Mouse (Mus musculus) forebrain, embryonic 15.5 days (tissue): ENCODE measurements around the gene Dnaja2. TPM values are rescaled to one million over a fixed set of nuclear protein-coding genes. Genes with fewer than 3 reads are reported as not detected.
A peak's percentile ranks its signal among the peaks of the same experiment; 100 is the strongest.

ENCODE experiments used
- ATAC-seq: fragments of 200-750 bp; cut with Nextera tagmentation; replicated peaks from 2 replicates; pipeline ENCODE4 v1.8.0; 2017; ENCODE audit warnings: mild to moderate bottlenecking, moderate TSS enrichment, moderate library complexity
- H3K27ac ChIP-seq: fragments of 300-500 bp; sonication (generic); replicated peaks from 2 replicates; pipeline ENCODE4 v1.5.1; 2015; ENCODE audit warnings: mild to moderate bottlenecking, inconsistent platforms
- H3K27me3 ChIP-seq: fragments of 300-500 bp; sonication (generic); 2 replicates; pipeline ENCODE4 v1.6.1; 2015; ENCODE audit warnings: inconsistent platforms
- H3K36me3 ChIP-seq: fragments of 300-500 bp; sonication (generic); 2 replicates; pipeline ENCODE4 v1.6.1; 2015; ENCODE audit warnings: mild to moderate bottlenecking, inconsistent platforms
- H3K4me1 ChIP-seq: fragments of 300-500 bp; sonication (generic); 2 replicates; pipeline ENCODE4 v1.6.1; 2015; ENCODE audit warnings: inconsistent platforms
- H3K4me2 ChIP-seq: fragments of 300-500 bp; sonication (generic); replicated peaks from 2 replicates; pipeline ENCODE4 v1.6.1; 2015; ENCODE audit warnings: mild to moderate bottlenecking, inconsistent platforms
- H3K4me3 ChIP-seq: fragments of 300-500 bp; sonication (generic); 2 replicates; pipeline ENCODE4 v1.5.1; 2015; ENCODE audit warnings: mild to moderate bottlenecking, inconsistent platforms
- H3K9ac ChIP-seq: fragments of 300-500 bp; sonication (generic); replicated peaks from 2 replicates; pipeline ENCODE4 v1.6.1; 2015; ENCODE audit warnings: mild to moderate bottlenecking, inconsistent platforms
- H3K9me3 ChIP-seq: fragments of 300-500 bp; sonication (generic); 2 replicates; pipeline ENCODE4 v1.6.1; 2016; ENCODE audit warnings: inconsistent platforms
- WGBS: fragments of 180-500 bp; shearing (Covaris S2); methylation state at CpG from one replicate; pipeline ENCODE4 v1.1.7; 2015; ENCODE audit warnings: mixed read lengths; 5-methylcytosine and 5-hydroxymethylcytosine counted together
- polyA plus RNA-seq: library from polyadenylated mRNA; unstranded; fragments of >200 nt; fragmentation: Nextera tagmentation; extraction: Ambion mirVana; gene quantifications from 2 replicates; pipeline ENCODE4 v1.2.1, GENCODE M21; 2015

The Dnaja2 gene
- polyA plus RNA-seq, 1 experiment from 2014 or later: 164 TPM

DNA sequence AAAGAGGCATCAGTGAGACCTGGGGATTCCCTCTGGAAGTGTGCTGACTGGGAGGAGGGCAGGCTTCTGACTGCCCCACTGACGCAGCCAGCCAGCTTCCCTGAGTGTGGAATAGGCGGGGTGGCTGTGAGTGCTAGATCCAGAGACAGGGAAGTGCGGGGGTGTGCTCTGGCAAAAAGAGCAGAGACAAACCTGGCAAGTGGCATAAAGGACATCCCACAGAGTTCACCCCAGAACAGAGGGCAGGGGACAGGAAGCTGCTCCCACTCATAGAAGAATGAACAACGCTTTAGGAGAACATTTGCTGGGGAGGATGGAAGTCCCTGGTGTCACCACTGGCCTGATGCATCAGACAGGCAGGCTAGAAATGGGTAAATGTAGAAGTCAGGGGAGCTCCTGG lies 37.8 kb downstream of the Dnaja2 start:
- no peak overlapping the region for H3K9ac ChIP-seq
- H3K27me3 ChIP-seq: no peaks in the 10 kb centered on the region
- H3K4me2 ChIP-seq: no peak overlapping the region
- no peaks in the 10 kb centered on the region for H3K9me3 ChIP-seq
- 79% methylated on average over 4 of the region's 4 CpGs for WGBS
- no peak overlapping the region for H3K27ac ChIP-seq
- no peak overlapping the region for H3K4me3 ChIP-seq
- no peaks in the 10 kb centered on the region for H3K4me1 ChIP-seq
- ATAC-seq: no peak
- peaks cover 81% of the 10 kb centered on the region for H3K36me3 ChIP-seq

DNA sequence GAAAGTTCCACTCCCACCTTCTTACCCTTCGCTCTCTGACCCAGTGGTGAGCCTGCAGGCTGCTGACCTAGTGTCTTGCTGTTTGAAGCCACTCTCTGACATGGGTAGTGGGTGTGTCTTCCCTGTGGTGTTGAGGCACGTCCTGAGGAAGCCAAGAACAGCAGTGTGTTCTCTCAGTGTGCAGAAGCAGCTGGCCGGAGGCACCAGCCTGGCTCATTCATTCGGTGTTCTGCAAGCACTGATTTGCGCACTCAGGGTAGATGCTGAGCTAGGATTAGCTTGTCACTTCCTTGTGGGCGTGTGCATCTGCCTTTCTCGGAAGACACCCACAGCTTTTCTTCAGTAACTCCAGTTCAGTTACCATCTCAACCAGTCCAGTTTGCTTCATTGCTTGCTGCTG lies 39.8 kb downstream of the Dnaja2 start:
- no peak for ATAC-seq
- H3K4me3 ChIP-seq: no peak overlapping the region
- no peaks in the 10 kb centered on the region for H3K9me3 ChIP-seq
- WGBS: 76% methylated on average over 7 of the region's 7 CpGs
- H3K4me1 ChIP-seq: no peaks in the 10 kb centered on the region
- peaks cover 83% of the 10 kb centered on the region for H3K36me3 ChIP-seq
- H3K27me3 ChIP-seq: no peaks in the 10 kb centered on the region
- no peak overlapping the region for H3K4me2 ChIP-seq
- no peak overlapping the region for H3K27ac ChIP-seq
- H3K9ac ChIP-seq: no peak overlapping the region

DNA sequence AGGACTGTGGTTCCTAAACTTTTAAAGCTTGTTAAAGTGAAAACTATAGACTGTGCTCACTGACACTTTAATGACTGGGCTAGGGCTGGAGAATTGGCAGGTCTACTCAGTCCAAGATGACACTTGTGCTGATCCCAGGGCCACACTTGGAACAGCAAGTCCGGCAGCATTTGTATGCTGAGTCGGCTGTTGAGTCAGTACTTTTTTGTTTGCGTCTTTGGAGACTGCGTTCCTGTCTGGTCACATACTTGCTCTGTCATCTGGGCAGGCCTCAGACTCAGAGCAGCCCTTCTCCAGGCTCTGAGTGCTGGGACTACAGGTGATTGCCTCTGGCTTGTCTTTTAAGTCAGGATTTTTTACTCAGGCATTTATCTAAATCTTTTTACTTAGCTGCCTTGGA lies 41.9 kb downstream of the Dnaja2 start:
- ATAC-seq: no peak
- H3K36me3 ChIP-seq: peaks cover 87% of the 10 kb centered on the region
- WGBS: 88% methylated on average over 4 of the region's 4 CpGs
- no peaks in the 10 kb centered on the region for H3K4me1 ChIP-seq
- no peaks in the 10 kb centered on the region for H3K9me3 ChIP-seq
- 0 out of 2 replicates have a peak overlapping the region, but pooled peaks have one; percentile 19 for H3K27ac ChIP-seq
- no peaks in the 10 kb centered on the region for H3K27me3 ChIP-seq
- no peak overlapping the region for H3K9ac ChIP-seq
- no peak overlapping the region for H3K4me3 ChIP-seq
- no peak overlapping the region for H3K4me2 ChIP-seq

DNA sequence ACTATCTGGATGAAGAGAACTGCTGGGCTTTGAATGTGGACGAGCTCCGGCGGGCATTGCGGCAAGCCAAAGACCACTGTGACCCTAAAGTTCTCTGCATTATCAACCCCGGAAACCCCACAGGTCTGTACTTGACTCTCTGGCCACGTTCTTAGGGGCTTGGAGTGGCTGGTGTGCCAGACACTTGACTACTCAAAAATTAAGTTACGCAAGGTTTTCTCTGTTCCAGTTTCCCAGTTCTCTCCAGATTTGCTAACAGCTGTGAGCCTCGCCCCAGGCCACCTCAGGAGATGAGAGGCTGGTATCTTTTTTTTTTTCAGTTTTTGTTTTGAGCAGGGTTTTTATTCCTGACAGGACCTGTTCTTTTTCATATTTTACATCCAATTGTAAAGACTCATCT lies 42.9 kb downstream of the Dnaja2 start:
- no peak overlapping the region for H3K4me2 ChIP-seq
- no peak overlapping the region for H3K27ac ChIP-seq
- H3K27me3 ChIP-seq: no peaks in the 10 kb centered on the region
- peaks cover 81% of the 10 kb centered on the region for H3K36me3 ChIP-seq
- ATAC-seq: no peak
- WGBS: 89% methylated on average over 8 of the region's 8 CpGs
- no peak overlapping the region for H3K9ac ChIP-seq
- no peak overlapping the region for H3K4me3 ChIP-seq
- H3K4me1 ChIP-seq: no peaks in the 10 kb centered on the region
- no peaks in the 10 kb centered on the region for H3K9me3 ChIP-seq

DNA sequence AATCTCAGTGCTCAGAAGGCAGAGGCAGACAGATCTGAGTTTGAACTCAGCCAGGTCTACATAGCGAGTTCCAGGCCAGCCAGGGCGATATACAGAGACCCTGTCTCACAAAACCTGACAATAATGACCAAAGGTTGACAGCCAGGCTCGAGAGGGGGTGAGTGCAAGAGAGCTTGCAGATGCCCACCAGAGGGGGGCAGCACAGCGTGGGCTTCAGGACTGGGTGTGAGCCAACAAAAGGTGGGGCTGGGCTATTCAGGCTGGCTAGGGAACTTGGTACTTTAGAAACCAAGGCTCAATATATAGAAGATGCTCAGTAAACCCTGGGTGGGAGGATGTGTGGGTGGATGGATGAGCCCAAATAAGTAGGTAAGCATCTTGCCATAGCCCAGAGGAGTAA lies 46.5 kb downstream of the Dnaja2 start:
- no peak for ATAC-seq
- H3K27me3 ChIP-seq: no peaks in the 10 kb centered on the region
- H3K4me1 ChIP-seq: no peaks in the 10 kb centered on the region
- no peak overlapping the region for H3K4me3 ChIP-seq
- no peaks in the 10 kb centered on the region for H3K9me3 ChIP-seq
- H3K36me3 ChIP-seq: peaks cover 63% of the 10 kb centered on the region
- 84% methylated on average over 4 of the region's 4 CpGs for WGBS
- no peak overlapping the region for H3K27ac ChIP-seq
- H3K9ac ChIP-seq: no peak overlapping the region
- H3K4me2 ChIP-seq: no peak overlapping the region

DNA sequence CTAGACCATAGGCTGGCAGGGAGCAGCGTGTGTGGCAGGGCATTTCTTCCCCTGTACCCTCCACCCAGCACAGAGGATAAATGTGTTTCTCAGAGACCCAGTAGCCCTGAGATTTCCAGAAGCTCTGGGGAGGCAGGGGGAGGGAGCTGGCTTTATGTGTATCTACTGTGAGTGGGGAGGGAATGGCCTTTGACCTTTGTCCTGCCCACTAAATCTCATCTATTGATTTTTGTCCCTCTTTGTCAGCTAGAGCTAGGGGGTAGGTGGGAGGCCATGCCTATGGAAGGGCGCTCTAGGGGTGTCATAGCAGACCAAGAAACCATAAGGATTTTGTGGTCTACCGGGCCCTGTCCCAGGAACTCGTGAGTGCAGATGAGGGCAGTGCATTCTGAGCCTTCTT lies 48.5 kb downstream of the Dnaja2 start:
- Histone ChIP-seq H3K4me2 (no peak overlapping the region), H3K27ac (no peak overlapping the region), H3K9me3 (no peaks in the 10 kb centered on the region), H3K9ac (no peak overlapping the region), H3K4me1 (peaks cover 3% of the 10 kb centered on the region), H3K27me3 (no peaks in the 10 kb centered on the region), H3K36me3 (peaks cover 46% of the 10 kb centered on the region), H3K4me3 (no peak overlapping the region)
- no peak for ATAC-seq
- WGBS: 78% methylated on average over 4 of the region's 4 CpGs

DNA sequence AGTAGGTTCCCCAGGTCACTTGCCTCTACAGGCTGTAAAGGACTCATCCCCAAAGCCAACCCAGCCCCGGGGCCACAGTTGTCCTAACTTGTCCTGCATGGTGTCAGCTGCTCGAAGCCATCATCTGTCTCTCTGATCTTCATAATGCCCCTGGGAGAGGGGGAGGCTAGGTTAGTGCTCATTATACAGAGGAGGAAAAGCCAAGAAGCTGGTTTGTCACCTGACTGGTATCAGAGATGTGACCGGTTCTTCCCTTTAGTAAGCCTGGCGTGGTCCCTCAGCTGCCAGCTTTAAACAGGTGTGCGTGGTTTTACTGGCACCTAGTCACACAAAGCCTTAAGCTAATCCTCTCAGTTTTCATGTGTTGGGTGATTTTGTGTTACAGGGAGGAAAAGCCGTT lies 50.4 kb downstream of the Dnaja2 start:
- no peaks in the 10 kb centered on the region for H3K27me3 ChIP-seq
- peaks cover 14% of the 10 kb centered on the region for H3K4me1 ChIP-seq
- H3K4me2 ChIP-seq: no peak overlapping the region
- H3K27ac ChIP-seq: no peak overlapping the region
- no peak overlapping the region for H3K9ac ChIP-seq
- 94% methylated on average over 6 of the region's 6 CpGs for WGBS
- no peaks in the 10 kb centered on the region for H3K9me3 ChIP-seq
- no peak overlapping the region for H3K4me3 ChIP-seq
- ATAC-seq: no peak
- peaks cover 27% of the 10 kb centered on the region for H3K36me3 ChIP-seq

DNA sequence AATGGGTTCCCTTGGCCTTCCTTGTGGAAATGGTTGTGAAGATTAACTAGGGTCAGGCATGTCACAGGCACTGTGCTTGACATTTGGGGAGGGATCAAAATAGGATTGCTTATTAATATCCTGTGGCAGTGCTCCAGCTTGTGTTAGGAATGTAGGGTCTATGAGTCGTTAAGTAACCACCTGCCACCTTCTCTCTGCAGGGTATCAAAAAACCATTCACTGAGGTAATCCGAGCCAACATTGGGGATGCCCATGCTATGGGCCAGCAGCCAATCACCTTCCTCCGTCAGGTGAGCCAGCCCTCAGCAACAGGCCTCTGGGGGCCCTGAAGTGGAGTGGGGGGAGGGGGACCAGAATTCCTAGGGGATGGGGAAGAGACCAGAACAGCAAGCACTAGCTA lies 52.1 kb downstream of the Dnaja2 start:
- ATAC-seq: no peak
- H3K27ac ChIP-seq: no peak overlapping the region
- no peak overlapping the region for H3K4me3 ChIP-seq
- H3K4me2 ChIP-seq: no peak overlapping the region
- WGBS: 55% methylated on average over 3 of the region's 3 CpGs
- H3K9me3 ChIP-seq: no peaks in the 10 kb centered on the region
- H3K4me1 ChIP-seq: peaks cover 24% of the 10 kb centered on the region
- H3K27me3 ChIP-seq: no peaks in the 10 kb centered on the region
- peaks cover 13% of the 10 kb centered on the region; the same call in 1 of the 2 replicates for H3K36me3 ChIP-seq
- H3K9ac ChIP-seq: no peak overlapping the region

DNA sequence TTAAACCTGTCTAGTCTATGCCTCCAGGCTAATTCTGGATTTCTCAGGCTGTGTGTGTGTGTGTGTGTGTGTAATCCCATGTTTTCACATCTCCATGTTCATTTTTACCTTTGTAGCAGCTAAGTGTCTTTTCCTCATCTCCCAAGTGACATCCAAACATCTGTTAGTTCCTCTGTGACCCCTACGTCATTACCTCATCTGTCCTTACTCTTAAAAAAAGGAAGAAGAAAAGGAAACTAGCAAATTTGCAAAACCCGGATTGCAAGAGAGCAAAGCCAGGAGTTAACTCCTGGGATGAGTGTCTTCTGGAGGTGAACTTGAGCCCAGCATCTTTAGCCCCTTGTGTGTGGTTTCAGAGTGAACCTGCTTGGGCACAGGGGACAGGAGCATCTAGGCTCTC lies 52.8 kb downstream of the Dnaja2 start:
- 79% methylated on average over 2 of the region's 2 CpGs for WGBS
- H3K4me3 ChIP-seq: no peak overlapping the region
- no peaks in the 10 kb centered on the region for H3K27me3 ChIP-seq
- no peaks in the 10 kb centered on the region for H3K9me3 ChIP-seq
- ATAC-seq: no peak
- H3K27ac ChIP-seq: no peak overlapping the region
- peaks cover 24% of the 10 kb centered on the region for H3K4me1 ChIP-seq
- H3K4me2 ChIP-seq: no peak overlapping the region
- no peak overlapping the region for H3K9ac ChIP-seq
- peaks cover 11% of the 10 kb centered on the region; the same call in 1 of the 2 replicates for H3K36me3 ChIP-seq

DNA sequence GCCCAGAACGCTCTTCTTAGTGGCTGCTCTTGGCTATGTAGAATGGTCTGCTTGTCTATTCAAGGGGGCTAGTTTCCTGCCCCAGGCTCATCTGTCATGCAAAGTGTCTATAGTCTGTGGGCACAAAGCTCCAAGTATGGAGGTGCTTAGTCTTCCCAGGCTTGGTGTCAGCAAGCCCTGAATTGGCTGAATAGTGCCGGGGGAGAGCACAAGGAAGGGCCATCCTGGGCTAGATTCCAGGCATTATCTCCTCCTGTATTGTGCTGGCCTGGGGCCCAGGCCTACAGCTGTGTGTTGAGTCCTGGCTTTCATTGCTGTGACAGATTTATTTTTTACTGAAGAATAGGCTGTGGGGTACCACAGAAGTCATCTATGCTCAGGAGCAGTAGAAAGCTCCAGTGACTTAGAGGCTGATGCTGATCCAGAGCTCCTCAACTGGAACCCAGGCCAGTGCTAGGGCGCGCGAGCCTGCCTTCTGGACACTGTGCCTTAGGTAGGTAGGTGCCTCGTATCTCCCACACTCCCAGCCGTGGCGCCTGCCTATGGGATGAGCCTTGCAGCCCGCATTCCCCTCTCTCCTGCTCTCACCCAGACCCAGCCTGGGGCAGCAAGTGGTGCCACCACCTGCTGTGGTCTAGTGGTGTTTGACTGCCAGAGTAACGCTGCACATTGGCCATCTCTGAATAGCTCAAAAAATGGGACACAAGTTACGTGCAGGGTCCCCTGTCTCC lies 54.0 kb downstream of the Dnaja2 start:
- peak; percentile 70 for ATAC-seq
- Histone ChIP-seq H3K4me3 (no peak overlapping the region), H3K9me3 (no peaks in the 10 kb centered on the region), H3K4me1 (peaks cover 24% of the 10 kb centered on the region), H3K9ac (no peak overlapping the region), H3K36me3 (peaks cover 11% of the 10 kb centered on the region; the same call in 1 of the 2 replicates), H3K27me3 (no peaks in the 10 kb centered on the region), H3K27ac (peak overlapping the region; percentile 73), H3K4me2 (no peak overlapping the region)
- 58% methylated on average over 11 of the region's 11 CpGs for WGBS

DNA sequence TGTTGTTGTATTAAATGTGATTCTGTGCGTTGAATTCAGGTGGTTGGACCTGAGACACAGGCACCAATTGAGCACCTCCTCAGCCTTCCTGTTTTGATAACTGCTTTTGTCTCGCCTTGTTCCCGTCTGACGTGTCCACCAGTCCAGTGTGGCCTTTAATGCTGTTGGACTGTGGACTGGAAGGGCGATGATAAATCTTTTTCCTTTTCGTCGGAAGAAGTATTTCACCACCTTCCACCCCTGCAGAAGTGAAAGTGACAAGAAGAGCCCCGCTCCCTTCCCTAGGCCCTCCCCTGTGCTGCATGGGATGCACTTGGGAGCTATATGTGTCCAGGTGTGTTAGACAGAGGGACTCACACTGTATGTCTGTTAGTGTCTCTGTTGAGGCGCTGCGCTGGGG lies 54.7 kb downstream of the Dnaja2 start:
- peaks cover 24% of the 10 kb centered on the region for H3K4me1 ChIP-seq
- WGBS: 91% methylated on average over 10 of the region's 10 CpGs
- no peaks in the 10 kb centered on the region for H3K9me3 ChIP-seq
- peaks cover 5% of the 10 kb centered on the region; the same call in 1 of the 2 replicates for H3K36me3 ChIP-seq
- H3K27ac ChIP-seq: peak overlapping the region; percentile 73
- ATAC-seq: no peak
- H3K4me2 ChIP-seq: no peak overlapping the region
- no peak overlapping the region for H3K9ac ChIP-seq
- no peaks in the 10 kb centered on the region for H3K27me3 ChIP-seq
- no peak overlapping the region for H3K4me3 ChIP-seq

DNA sequence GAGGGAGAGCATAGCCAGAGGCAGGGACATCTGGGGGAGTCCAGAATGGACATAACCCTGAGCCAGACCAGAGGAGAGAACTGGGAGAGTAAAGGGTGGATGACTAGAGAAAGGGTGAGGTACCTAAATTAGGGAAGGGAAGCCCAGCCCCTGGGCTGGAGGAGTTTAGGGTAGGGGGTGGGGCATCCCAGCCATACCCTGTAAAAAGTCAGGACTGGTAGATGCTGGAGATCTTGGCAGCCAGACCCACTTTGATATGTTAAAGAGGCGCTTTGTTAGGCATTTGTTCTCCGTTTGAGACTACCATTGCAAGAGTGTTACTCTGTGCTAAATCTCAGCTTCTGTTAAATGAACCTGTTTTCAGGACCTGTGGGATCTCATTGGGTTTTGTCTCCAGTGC lies 56.6 kb downstream of the Dnaja2 start:
- H3K9ac ChIP-seq: no peak overlapping the region
- ATAC-seq: no peak
- peaks cover 29% of the 10 kb centered on the region for H3K4me1 ChIP-seq
- H3K27ac ChIP-seq: 0 out of 2 replicates have a peak overlapping the region, but pooled peaks have one; percentile 1
- H3K4me2 ChIP-seq: no peak overlapping the region
- no peaks in the 10 kb centered on the region for H3K27me3 ChIP-seq
- no peaks in the 10 kb centered on the region for H3K36me3 ChIP-seq
- H3K4me3 ChIP-seq: no peak overlapping the region
- WGBS: 18% methylated on average over 2 of the region's 2 CpGs
- no peaks in the 10 kb centered on the region for H3K9me3 ChIP-seq

DNA sequence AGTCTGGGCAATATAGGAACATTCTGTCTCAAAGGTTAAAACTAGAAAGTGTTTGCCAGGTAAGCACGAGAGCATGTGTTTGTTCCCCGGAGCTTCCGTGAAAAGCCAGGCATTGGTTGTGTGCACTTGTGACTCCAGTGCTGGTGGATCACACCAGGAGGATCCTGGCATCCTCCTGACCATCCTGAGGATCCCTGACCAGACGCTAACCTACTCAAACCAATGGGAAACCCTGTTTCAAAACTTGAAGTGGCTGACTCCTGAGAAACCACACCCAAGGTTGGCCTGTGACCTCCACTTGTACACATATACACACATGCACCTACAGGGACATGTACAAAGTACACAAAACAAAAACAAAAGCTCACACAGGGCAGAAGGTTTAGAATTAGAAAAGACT lies 58.4 kb downstream of the Dnaja2 start:
- H3K4me3 ChIP-seq: no peak overlapping the region
- H3K4me2 ChIP-seq: no peak overlapping the region
- no peaks in the 10 kb centered on the region for H3K27me3 ChIP-seq
- H3K27ac ChIP-seq: no peak overlapping the region
- H3K9me3 ChIP-seq: no peaks in the 10 kb centered on the region
- no peaks in the 10 kb centered on the region for H3K36me3 ChIP-seq
- H3K4me1 ChIP-seq: peaks cover 37% of the 10 kb centered on the region
- 88% methylated on average over 4 of the region's 4 CpGs for WGBS
- H3K9ac ChIP-seq: no peak overlapping the region
- no peak for ATAC-seq
